Mouse (Mus musculus) limb, embryonic 13.5 days (tissue): Measurements from ENCODE around the gene Hist1h2ab. TPM values are rescaled to one million over a fixed set of nuclear protein-coding genes. Genes with fewer than 3 reads are reported as not detected.
"Not testable (repeated sequence)": the region's sequence is repeated elsewhere in the genome, so short reads cannot be mapped to it uniquely, and the experiment has no call there.

Experiments
- ATAC-seq: fragments of 200-750 bp; cut with Nextera tagmentation; 2 replicates; pipeline ENCODE4 v1.8.0; 2017; ENCODE audit warnings: low read depth, moderate number of reproducible peaks, moderate TSS enrichment; ENCODE audit not compliant: low FRiP score
- H3K27ac ChIP-seq: fragments of 300-500 bp; sonication (generic); 2 replicates; pipeline ENCODE4 v1.5.1; 2015; ENCODE audit warnings: inconsistent platforms, mild to moderate bottlenecking, moderate library complexity
- H3K27me3 ChIP-seq: fragments of 300-500 bp; sonication (generic); 2 replicates; pipeline ENCODE4 v1.6.1; 2015; ENCODE audit warnings: mild to moderate bottlenecking, inconsistent platforms
- H3K36me3 ChIP-seq: fragments of 300-500 bp; sonication (generic); 2 replicates; pipeline ENCODE4 v1.6.1; 2015; ENCODE audit warnings: inconsistent platforms, mild to moderate bottlenecking, moderate library complexity
- H3K4me1 ChIP-seq: fragments of 300-500 bp; sonication (generic); 2 replicates; pipeline ENCODE4 v1.6.1; 2015; ENCODE audit warnings: inconsistent platforms
- H3K4me2 ChIP-seq: fragments of 300-500 bp; sonication (generic); replicated peaks from 2 replicates; pipeline ENCODE4 v1.6.1; 2015; ENCODE audit warnings: inconsistent platforms, mild to moderate bottlenecking, moderate library complexity
- H3K4me3 ChIP-seq: fragments of 300-500 bp; sonication (generic); 2 replicates; pipeline ENCODE4 v1.5.1; 2015; ENCODE audit warnings: moderate library complexity, mild to moderate bottlenecking, inconsistent platforms
- H3K9ac ChIP-seq: fragments of 300-500 bp; sonication (generic); 2 replicates; pipeline ENCODE4 v1.6.1; 2015; ENCODE audit warnings: mild to moderate bottlenecking, inconsistent platforms
- H3K9me3 ChIP-seq: fragments of 300-500 bp; sonication (generic); 2 replicates; pipeline ENCODE4 v1.6.1; 2016; ENCODE audit warnings: inconsistent platforms
- WGBS: fragments of 180-500 bp; shearing (Covaris S2); methylation state at CpG from one replicate; pipeline ENCODE4 v1.1.7; 2015; 5-methylcytosine and 5-hydroxymethylcytosine counted together
- microRNA-seq: library from miRNA; unstranded; fragments of <30 nt; microRNA quantifications from one replicate; pipeline ENCODE4, GENCODE M21; 2016
- polyA plus RNA-seq: library from polyadenylated mRNA; unstranded; fragments of >200 nt; fragmentation: Nextera tagmentation; extraction: Ambion mirVana; gene quantifications from 2 replicates; pipeline ENCODE4 v1.2.1, GENCODE M21; 2015

Gene Hist1h2ab
- polyA plus RNA-seq, 1 experiment from 2014 or later, result 47.8 TPM

- no peak overlapping the region for H3K4me2 ChIP-seq
- peaks cover 12% of the 10 kb centered on the region for H3K4me1 ChIP-seq
- no peaks in the 10 kb centered on the region for H3K9me3 ChIP-seq
- H3K27ac ChIP-seq, result no peak overlapping the region
- ATAC-seq, result no peak
- no peak overlapping the region for H3K4me3 ChIP-seq
- no peaks in the 10 kb centered on the region for H3K36me3 ChIP-seq
- no peaks in the 10 kb centered on the region for H3K27me3 ChIP-seq
- 55% methylated on average over 5 of the region's 5 CpGs for WGBS
- H3K9ac ChIP-seq, result no peak overlapping the region
These were observed 18.0 kb downstream of the Hist1h2ab start for GRCm38 (mm10) chr13:23768834-23769397.

GRCm38 (mm10) chr13:23769613-23770012 lies 18.7 kb downstream of the Hist1h2ab start, which contains the start of gene Trim38:
Gene Trim38 (plus strand): TSS chr13:23769913.
- not testable (repeated sequence) for H3K27ac ChIP-seq

GRCm38 (mm10) chr13:23772561-23773313 lies 21.8 kb downstream of the Hist1h2ab start:
- Histone ChIP-seq H3K4me2 (peak overlapping the region; percentile 52), H3K27me3 (no peaks in the 10 kb centered on the region), H3K4me1 (peaks cover 4% of the 10 kb centered on the region; the same call in 1 of the 2 replicates), H3K36me3 (no peaks in the 10 kb centered on the region), H3K4me3 (no peak overlapping the region), H3K27ac (no peak overlapping the region), H3K9me3 (no peaks in the 10 kb centered on the region), H3K9ac (no peak overlapping the region)
- WGBS, result 24% methylated on average over 21 of the region's 21 CpGs
- peak; percentile 87 for ATAC-seq

More at GRCm38 (mm10) chr13:23769613-23770012, 18.7 kb downstream of the Hist1h2ab start, which contains the start of gene Trim38:
- H3K4me3 ChIP-seq, H3K9ac ChIP-seq, H3K36me3 ChIP-seq, H3K4me1 ChIP-seq, H3K27me3 ChIP-seq, ATAC-seq, H3K9me3 ChIP-seq, H3K4me2 ChIP-seq: not testable (repeated sequence)
- WGBS, result 81% methylated on average over 2 of the region's 2 CpGs

- no peaks in the 10 kb centered on the region for H3K9me3 ChIP-seq
- H3K27ac ChIP-seq, result no peak overlapping the region
- H3K4me1 ChIP-seq, result no peaks in the 10 kb centered on the region
- WGBS, result 88% methylated on average over 7 of the region's 7 CpGs
- no peaks in the 10 kb centered on the region for H3K27me3 ChIP-seq
- H3K4me2 ChIP-seq, result no peak overlapping the region
- no peaks in the 10 kb centered on the region for H3K36me3 ChIP-seq
- ATAC-seq, result no peak
- no peak overlapping the region for H3K9ac ChIP-seq
- H3K4me3 ChIP-seq, result no peak overlapping the region
These were observed 27.4 kb downstream of the Hist1h2ab start for GRCm38 (mm10) chr13:23778339-23778738.

GRCm38 (mm10) chr13:23779025-23779424 lies 28.1 kb downstream of the Hist1h2ab start:
- H3K4me2 ChIP-seq, result no peak overlapping the region
- no peak overlapping the region for H3K27ac ChIP-seq
- WGBS, result 86% methylated on average over 4 of the region's 4 CpGs
- H3K4me3 ChIP-seq, result no peak overlapping the region
- H3K9ac ChIP-seq, result no peak overlapping the region
- no peaks in the 10 kb centered on the region for H3K4me1 ChIP-seq
- H3K27me3 ChIP-seq, result no peaks in the 10 kb centered on the region
- H3K36me3 ChIP-seq, result no peaks in the 10 kb centered on the region
- no peaks in the 10 kb centered on the region for H3K9me3 ChIP-seq
- no peak for ATAC-seq

GRCm38 (mm10) chr13:23792520-23792919 lies 41.6 kb downstream of the Hist1h2ab start:
- Histone ChIP-seq H3K4me2 (no peak overlapping the region), H3K4me3 (no peak overlapping the region), H3K36me3 (no peaks in the 10 kb centered on the region), H3K27me3 (no peaks in the 10 kb centered on the region), H3K27ac (no peak overlapping the region), H3K4me1 (no peaks in the 10 kb centered on the region), H3K9me3 (no peaks in the 10 kb centered on the region), H3K9ac (no peak overlapping the region)
- no peak for ATAC-seq
- WGBS, result 45% methylated on average over 2 of the region's 2 CpGs

- Histone ChIP-seq H3K9ac (no peak overlapping the region), H3K36me3 (no peaks in the 10 kb centered on the region), H3K4me2 (no peak overlapping the region), H3K9me3 (no peaks in the 10 kb centered on the region), H3K27ac (no peak overlapping the region), H3K4me1 (peaks cover 14% of the 10 kb centered on the region), H3K4me3 (no peak overlapping the region), H3K27me3 (no peaks in the 10 kb centered on the region)
- 62% methylated on average over 5 of the region's 5 CpGs for WGBS
- ATAC-seq, result no peak
These were observed 48.5 kb downstream of the Hist1h2ab start for GRCm38 (mm10) chr13:23799405-23799804.

Small RNAs within 50 kb of the gene (microRNA-seq; reads per million reads assigned to microRNA genes)
- gene Gm44314 (not detected), gene Gm44484 (not detected)

Other genes starting within 250 kb of the Hist1h2ab start
- 4.1 and 8.4 TPM in 2 replicates for gene Hist1h4h, start 220.1 kb upstream of the Hist1h2ab start, polyA plus RNA-seq
- gene Hist1h2af, start 217.2 kb upstream of the Hist1h2ab start, polyA plus RNA-seq, result 9.3 and 10.0 TPM in 2 replicates
- 9.8 and 10.9 TPM in 2 replicates for gene Hist1h3g, start 215.7 kb upstream of the Hist1h2ab start, polyA plus RNA-seq
- 0.74 and 1.0 TPM in 2 replicates for gene Hist1h2bh, start 207.7 kb upstream of the Hist1h2ab start, polyA plus RNA-seq
- 1.5 and 1.7 TPM in 2 replicates for gene Hist1h3f, start 207.1 kb upstream of the Hist1h2ab start, polyA plus RNA-seq
- 1.0 and 1.9 TPM in 2 replicates for gene Hist1h4f, start 199.5 kb upstream of the Hist1h2ab start, polyA plus RNA-seq
- 0.46 and 0.51 TPM in 2 replicates for gene Hist1h1d, start 197.9 kb upstream of the Hist1h2ab start, polyA plus RNA-seq
- 8.2 and 8.9 TPM in 2 replicates for gene Hist1h3e, start 188.8 kb upstream of the Hist1h2ab start, polyA plus RNA-seq
- 110 and 115 TPM in 2 replicates for gene Hist1h2ae, start 179.9 kb upstream of the Hist1h2ab start, polyA plus RNA-seq
- gene Hist1h2bg, start 179.7 kb upstream of the Hist1h2ab start, polyA plus RNA-seq, result 11.2 and 14.4 TPM in 2 replicates
- 9.1 and 16.5 TPM in 2 replicates for gene Hist1h2bf, start 176.9 kb upstream of the Hist1h2ab start, polyA plus RNA-seq
- gene Hist1h2ad, start 176.7 kb upstream of the Hist1h2ab start, polyA plus RNA-seq, result 1.0 and 3.0 TPM in 2 replicates
- gene Hist1h3d, start 175.4 kb upstream of the Hist1h2ab start, polyA plus RNA-seq, result 7.8 and 8.4 TPM in 2 replicates
- gene Hist1h4d, start 169.5 kb upstream of the Hist1h2ab start, polyA plus RNA-seq, result 126 and 130 TPM in 2 replicates
- gene Hist1h2be, start 130.0 kb upstream of the Hist1h2ab start, polyA plus RNA-seq, result 2.0 and 2.5 TPM in 2 replicates
- gene Hist1h1e, start 128.6 kb upstream of the Hist1h2ab start, polyA plus RNA-seq, result 19.9 and 21.1 TPM in 2 replicates
- gene Hist1h2ac, start 67.2 kb upstream of the Hist1h2ab start, polyA plus RNA-seq, result 1.00 and 1.3 TPM in 2 replicates
- 35.3 and 35.7 TPM in 2 replicates for gene Hist1h2bc, start 66.9 kb upstream of the Hist1h2ab start, polyA plus RNA-seq
- gene Hist1h1t, start 55.3 kb upstream of the Hist1h2ab start, polyA plus RNA-seq, result 0.36 and 0.43 TPM in 2 replicates
- 9.0 and 10.3 TPM in 2 replicates for gene Hist1h4c, start 52.7 kb upstream of the Hist1h2ab start, polyA plus RNA-seq
- gene Hfe, start 40.3 kb upstream of the Hist1h2ab start, polyA plus RNA-seq, result 5.2 and 5.5 TPM in 2 replicates
- gene Hist1h1c, start 12.3 kb upstream of the Hist1h2ab start, polyA plus RNA-seq, result 22.0 and 23.8 TPM in 2 replicates
- gene Hist1h3c, start 5.5 kb upstream of the Hist1h2ab start, polyA plus RNA-seq, result 17.7 and 20.6 TPM in 2 replicates
- gene Hist1h2bb, start 4.4 kb upstream of the Hist1h2ab start, polyA plus RNA-seq, result 2.2 and 3.1 TPM in 2 replicates
- gene Hist1h3b, start 1.1 kb downstream of the Hist1h2ab start, polyA plus RNA-seq, result 14.7 and 16.3 TPM in 2 replicates
- gene Hist1h4b, start 5.9 kb downstream of the Hist1h2ab start, polyA plus RNA-seq, result 7.2 and 13.5 TPM in 2 replicates
- gene Hist1h4a, start 10.1 kb downstream of the Hist1h2ab start, polyA plus RNA-seq, result 0.65 TPM in 1 of 2 replicates, not detected in the other
- 11.8 and 14.9 TPM in 2 replicates for gene Hist1h3a, start 11.3 kb downstream of the Hist1h2ab start, polyA plus RNA-seq
- 4.3 and 6.0 TPM in 2 replicates for gene Hist1h1a, start 12.5 kb downstream of the Hist1h2ab start, polyA plus RNA-seq
- gene Trim38, start 18.8 kb downstream of the Hist1h2ab start, polyA plus RNA-seq, result not detected in 2 replicates
- gene Slc17a2, start 55.9 kb downstream of the Hist1h2ab start, polyA plus RNA-seq, result not detected in 2 replicates
- 0.20 and 0.29 TPM in 2 replicates for gene Slc17a3, start 88.3 kb downstream of the Hist1h2ab start, polyA plus RNA-seq
- not detected in 2 replicates for gene Slc17a1, start 116.6 kb downstream of the Hist1h2ab start, polyA plus RNA-seq
- 0.06 TPM in 1 of 2 replicates, not detected in the other for gene Slc17a4, start 163.9 kb downstream of the Hist1h2ab start, polyA plus RNA-seq
- gene Hist1h2ba, start 183.0 kb downstream of the Hist1h2ab start, polyA plus RNA-seq, result not detected in 2 replicates
- not detected in 2 replicates for gene Hist1h2aa, start 183.3 kb downstream of the Hist1h2ab start, polyA plus RNA-seq
- 0.27 TPM in 1 of 2 replicates, not detected in the other for gene Scgn, start 240.1 kb downstream of the Hist1h2ab start, polyA plus RNA-seq